Mouse (Mus musculus): ENCODE measurements around the gene Ucn2. TPM values are rescaled to one million over a fixed set of nuclear protein-coding genes. Genes with fewer than 3 reads are reported as not detected.

Gene Ucn2
- polyA plus RNA-seq, 1 experiment from 2014 or later = not detected

DNA sequence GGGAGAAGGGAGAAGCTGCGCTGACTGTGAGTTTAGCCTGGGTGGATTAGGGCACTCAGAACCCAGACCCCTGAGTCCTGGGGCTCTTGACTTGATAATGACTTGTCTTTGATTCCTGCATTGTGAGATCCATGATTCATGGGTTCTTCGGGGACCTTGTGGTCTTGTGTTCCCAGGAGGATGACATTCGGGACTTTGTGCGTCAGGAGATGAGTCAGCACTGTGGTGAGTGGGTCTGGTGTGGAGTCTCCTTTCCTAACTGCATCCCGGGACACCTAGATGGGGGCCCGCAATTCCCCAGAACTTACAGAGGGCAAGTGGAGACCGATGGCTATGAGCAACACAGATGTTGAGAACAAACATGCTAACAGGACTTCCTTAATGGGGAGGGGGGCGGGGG is 3.3 kb upstream of the Ucn2 start:
- Histone ChIP-seq H3K27me3 (ENCODE audit: control insufficient read depth, insufficient read depth, low read length) (no peaks in the 10 kb centered on the region), H3K36me3 (ENCODE audit: control insufficient read depth, insufficient read depth, low read length) (no peaks in the 10 kb centered on the region), H3K4me1 (ENCODE audit: control insufficient read depth in 2 of 2, insufficient read depth in 2 of 2, low read length in 2 of 2) (no peaks in the 10 kb centered on the region), H3K27ac (replicated peaks in 1 of 2; ENCODE audit: control insufficient read depth in 1 of 2, insufficient read depth in 1 of 2, low read depth in 2 of 2, low read length in 2 of 2) (no peak overlapping the region), H3K4me2 (ENCODE audit: low read length) (no peak overlapping the region), H3K4me3 (ENCODE audit: control insufficient read depth in 1 of 2, insufficient read depth in 1 of 2, low read depth in 1 of 2, low read length in 2 of 2) (no peak overlapping the region), H3K9ac (ENCODE audit: low read length) (no peak overlapping the region), H3K9me3 (ENCODE audit: control insufficient read depth, low read length) (no peaks in the 10 kb centered on the region)
- ATAC-seq (ENCODE audit: insufficient number of reproducible peaks, insufficient read depth, low FRiP score, low read depth) = no peak
- WGBS = 77% methylated on average over 8 of the region's 8 CpGs

DNA sequence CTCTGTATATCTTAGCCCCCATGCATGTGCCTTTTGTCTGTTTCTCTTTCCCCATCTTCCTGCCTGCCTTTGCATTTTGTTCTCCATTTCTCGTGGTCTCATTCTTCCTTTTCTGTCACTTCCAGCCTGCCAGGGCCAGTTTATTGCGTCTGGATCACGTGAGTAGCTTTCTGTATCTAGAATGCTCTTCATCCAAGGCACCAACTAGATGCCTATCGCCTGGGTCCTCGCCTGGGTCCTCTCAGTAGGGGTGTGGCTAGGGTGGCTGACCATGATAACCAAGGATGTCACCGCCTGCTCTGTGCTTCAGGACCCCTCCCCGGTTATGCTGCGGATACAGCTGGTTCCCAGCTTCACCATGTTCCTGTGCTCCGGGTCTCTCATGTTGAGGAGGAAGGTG is 2.6 kb upstream of the Ucn2 start:
- no peaks in the 10 kb centered on the region for H3K9me3 ChIP-seq (ENCODE audit: control insufficient read depth, low read length)
- H3K9ac ChIP-seq (ENCODE audit: low read length) = no peak overlapping the region
- no peak overlapping the region for H3K4me2 ChIP-seq (ENCODE audit: low read length)
- ATAC-seq (ENCODE audit: insufficient number of reproducible peaks, insufficient read depth, low FRiP score, low read depth) = no peak
- WGBS = 62% methylated on average over 9 of the region's 9 CpGs
- H3K36me3 ChIP-seq (ENCODE audit: control insufficient read depth, insufficient read depth, low read length) = no peaks in the 10 kb centered on the region
- H3K4me3 ChIP-seq (ENCODE audit: control insufficient read depth in 1 of 2, insufficient read depth in 1 of 2, low read depth in 1 of 2, low read length in 2 of 2) = no peak overlapping the region
- peaks cover 5 to 6% of the 10 kb centered on the region in 2 experiments for H3K4me1 ChIP-seq (ENCODE audit: control insufficient read depth in 2 of 2, insufficient read depth in 2 of 2, low read length in 2 of 2)
- no peak overlapping the region for H3K27ac ChIP-seq (replicated peaks in 1 of 2; ENCODE audit: control insufficient read depth in 1 of 2, insufficient read depth in 1 of 2, low read depth in 2 of 2, low read length in 2 of 2)
- no peaks in the 10 kb centered on the region for H3K27me3 ChIP-seq (ENCODE audit: control insufficient read depth, insufficient read depth, low read length)

DNA sequence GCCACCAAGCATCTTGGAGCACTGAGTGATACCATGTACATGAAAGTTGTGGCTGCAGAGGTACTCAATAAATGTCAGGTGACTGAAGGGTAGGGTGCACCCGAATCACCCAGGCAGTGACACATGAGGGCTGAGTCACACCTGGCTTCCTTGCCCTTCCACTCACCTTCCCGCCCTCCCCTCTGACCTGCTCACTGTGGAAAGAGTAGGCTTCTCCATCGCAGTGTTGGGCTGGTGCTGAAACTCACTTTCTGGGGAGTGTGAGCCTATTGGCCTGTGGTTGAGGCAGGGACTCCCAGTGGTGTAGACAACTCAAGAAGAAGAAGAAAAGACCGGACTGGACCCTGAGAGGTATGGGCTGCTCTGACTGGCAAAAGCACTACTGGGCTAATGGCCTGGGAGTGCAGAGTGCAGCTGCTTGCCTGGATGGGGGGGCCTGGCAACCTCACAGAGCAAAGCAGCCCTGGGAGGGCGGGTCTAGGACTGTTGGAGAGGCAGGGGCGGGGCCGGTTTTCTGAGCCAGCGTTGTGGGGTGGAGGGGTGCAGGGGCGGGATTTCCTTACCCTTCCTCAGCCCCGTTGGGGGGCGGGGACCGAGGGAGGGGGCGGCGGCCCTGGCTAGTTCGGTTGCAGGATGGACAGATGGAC is 2.0 kb downstream of the Ucn2 start:
- 19% methylated on average over 15 of the region's 15 CpGs for WGBS
- Histone ChIP-seq H3K4me3 (ENCODE audit: control insufficient read depth in 1 of 2, insufficient read depth in 1 of 2, low read depth in 1 of 2, low read length in 2 of 2) (peak overlapping the region in 1 of 2 experiments; percentile 16; a peak in 1 of 4 replicates), H3K27me3 (ENCODE audit: control insufficient read depth, insufficient read depth, low read length) (no peaks in the 10 kb centered on the region), H3K27ac (replicated peaks in 1 of 2; ENCODE audit: control insufficient read depth in 1 of 2, insufficient read depth in 1 of 2, low read depth in 2 of 2, low read length in 2 of 2) (no peak overlapping the region), H3K4me1 (ENCODE audit: control insufficient read depth in 2 of 2, insufficient read depth in 2 of 2, low read length in 2 of 2) (peaks cover 33 to 40% of the 10 kb centered on the region in 2 experiments), H3K9ac (ENCODE audit: low read length) (peak overlapping the region; percentile 50; the same call in 1 of the 2 replicates), H3K9me3 (ENCODE audit: control insufficient read depth, low read length) (no peaks in the 10 kb centered on the region), H3K4me2 (ENCODE audit: low read length) (peak overlapping the region; percentile 56), H3K36me3 (ENCODE audit: control insufficient read depth, insufficient read depth, low read length) (no peaks in the 10 kb centered on the region)
- ATAC-seq (ENCODE audit: insufficient number of reproducible peaks, insufficient read depth, low FRiP score, low read depth) = no peak

DNA sequence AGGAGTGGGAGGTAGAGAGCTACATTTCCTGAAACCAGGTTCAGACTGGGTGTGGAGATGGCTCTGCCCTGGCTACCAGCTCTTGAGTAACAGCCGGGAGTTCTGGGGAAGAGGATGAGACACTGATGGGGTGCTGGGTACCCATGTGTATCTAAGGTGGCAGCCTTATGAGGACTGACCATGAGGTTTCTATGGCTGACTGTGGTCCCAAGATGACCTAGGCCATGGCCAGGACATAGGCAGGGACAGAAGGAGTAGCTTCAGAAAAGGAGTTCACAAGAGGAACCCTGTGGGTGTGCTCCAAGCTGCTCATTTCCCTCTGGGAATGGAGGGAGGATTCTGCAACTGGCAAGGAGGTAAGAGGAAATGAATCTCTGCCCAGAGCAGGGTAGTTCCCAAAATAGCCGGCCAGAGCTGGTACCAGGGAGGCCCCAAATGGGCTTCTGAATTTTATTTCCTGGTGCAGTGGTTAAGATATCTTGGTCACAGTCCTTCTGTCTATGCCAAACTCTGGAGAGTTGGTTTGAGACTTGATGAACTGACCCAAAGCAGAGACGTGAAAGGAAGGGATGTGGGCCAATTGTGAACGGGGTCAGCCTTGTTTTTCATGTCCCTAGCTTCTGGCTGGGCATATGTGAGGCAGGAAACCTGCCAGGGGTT is 4.1 kb downstream of the Ucn2 start:
- H3K36me3 ChIP-seq (ENCODE audit: control insufficient read depth, insufficient read depth, low read length) = no peaks in the 10 kb centered on the region
- no peaks in the 10 kb centered on the region for H3K9me3 ChIP-seq (ENCODE audit: control insufficient read depth, low read length)
- H3K27me3 ChIP-seq (ENCODE audit: control insufficient read depth, insufficient read depth, low read length) = no peaks in the 10 kb centered on the region
- no peak for ATAC-seq (ENCODE audit: insufficient number of reproducible peaks, insufficient read depth, low FRiP score, low read depth)
- H3K9ac ChIP-seq (ENCODE audit: low read length) = no peak overlapping the region
- H3K4me2 ChIP-seq (ENCODE audit: low read length) = peak overlapping the region; percentile 11; the same call in 1 of the 2 replicates
- H3K4me1 ChIP-seq (ENCODE audit: control insufficient read depth in 2 of 2, insufficient read depth in 2 of 2, low read length in 2 of 2) = peaks cover 33 to 43% of the 10 kb centered on the region in 2 experiments
- peak overlapping the region; percentile 21 to 86; a peak in 3 of 4 replicates for H3K27ac ChIP-seq (replicated peaks in 1 of 2; ENCODE audit: control insufficient read depth in 1 of 2, insufficient read depth in 1 of 2, low read depth in 2 of 2, low read length in 2 of 2)
- 63% methylated on average over 4 of the region's 4 CpGs for WGBS
- H3K4me3 ChIP-seq (ENCODE audit: control insufficient read depth in 1 of 2, insufficient read depth in 1 of 2, low read depth in 1 of 2, low read length in 2 of 2) = no peak overlapping the region

DNA sequence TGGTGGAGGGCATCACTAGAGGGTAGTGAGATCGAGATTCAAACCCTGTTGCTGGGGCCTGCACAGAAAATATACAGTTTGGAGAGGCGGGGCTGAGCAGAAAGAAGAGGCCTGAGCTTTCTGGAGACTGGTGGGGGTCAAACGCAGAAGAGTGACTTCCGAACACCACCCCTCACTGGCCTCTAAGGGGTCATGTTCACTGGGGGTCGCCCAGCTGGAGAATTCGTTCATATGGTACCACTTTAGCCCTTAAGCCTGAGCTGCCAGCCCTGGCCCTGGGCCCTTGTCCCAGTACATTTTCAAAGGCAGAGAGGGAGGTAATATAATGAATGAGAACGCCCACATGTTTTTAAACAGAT is 4.6 kb downstream of the Ucn2 start:
- no peaks in the 10 kb centered on the region for H3K9me3 ChIP-seq (ENCODE audit: control insufficient read depth, low read length)
- no peak for ATAC-seq (ENCODE audit: insufficient number of reproducible peaks, insufficient read depth, low FRiP score, low read depth)
- H3K9ac ChIP-seq (ENCODE audit: low read length) = no peak overlapping the region
- no peaks in the 10 kb centered on the region for H3K36me3 ChIP-seq (ENCODE audit: control insufficient read depth, insufficient read depth, low read length)
- WGBS = 87% methylated on average over 7 of the region's 7 CpGs
- no peak overlapping the region for H3K4me2 ChIP-seq (ENCODE audit: low read length)
- H3K27ac ChIP-seq (replicated peaks in 1 of 2; ENCODE audit: control insufficient read depth in 1 of 2, insufficient read depth in 1 of 2, low read depth in 2 of 2, low read length in 2 of 2) = peak overlapping the region; percentile 16 to 86; a peak in 3 of 4 replicates
- peaks cover 33 to 43% of the 10 kb centered on the region in 2 experiments for H3K4me1 ChIP-seq (ENCODE audit: control insufficient read depth in 2 of 2, insufficient read depth in 2 of 2, low read length in 2 of 2)
- no peaks in the 10 kb centered on the region for H3K27me3 ChIP-seq (ENCODE audit: control insufficient read depth, insufficient read depth, low read length)
- H3K4me3 ChIP-seq (ENCODE audit: control insufficient read depth in 1 of 2, insufficient read depth in 1 of 2, low read depth in 1 of 2, low read length in 2 of 2) = no peak overlapping the region

DNA sequence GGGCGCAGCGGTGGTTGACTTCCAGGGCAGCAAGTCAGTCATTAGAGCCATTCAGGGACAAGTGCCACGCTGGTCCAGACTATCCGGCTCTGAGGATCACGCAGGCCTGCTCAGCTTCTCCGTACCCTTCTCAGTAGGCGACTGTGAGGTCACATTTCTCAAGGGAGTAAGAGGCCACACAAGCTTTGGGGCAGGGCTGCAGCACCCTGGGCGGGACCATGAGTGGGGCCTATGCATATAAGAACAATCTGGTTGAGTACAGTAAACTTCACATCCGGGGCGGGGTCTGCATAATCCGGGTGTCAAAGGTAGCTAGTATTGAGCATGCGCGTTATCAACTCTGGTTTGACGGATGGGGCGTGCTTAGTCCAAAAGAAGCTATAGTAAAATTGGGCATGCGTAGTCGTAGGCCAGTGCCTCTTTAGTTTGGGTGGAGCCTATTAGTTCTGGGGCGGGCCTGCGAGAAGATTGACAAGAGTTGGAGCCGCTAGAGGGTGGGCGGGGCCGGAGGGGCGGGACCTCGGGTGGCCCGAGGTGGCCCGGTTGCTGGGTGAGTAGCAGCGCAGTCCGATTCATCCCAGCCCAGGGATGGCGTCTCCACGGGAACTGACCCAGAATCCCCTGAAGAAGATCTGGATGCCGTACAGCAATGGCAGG is 5.7 kb downstream of the Ucn2 start, which contains the start of gene Pfkfb4:
Pfkfb4 (plus strand) TSS at position 351 of the 657 bp plus-strand sequence.
- peaks cover 33 to 43% of the 10 kb centered on the region in 2 experiments for H3K4me1 ChIP-seq (ENCODE audit: control insufficient read depth in 2 of 2, insufficient read depth in 2 of 2, low read length in 2 of 2)
- ATAC-seq (ENCODE audit: insufficient number of reproducible peaks, insufficient read depth, low FRiP score, low read depth) = peak; percentile 92
- no peaks in the 10 kb centered on the region for H3K36me3 ChIP-seq (ENCODE audit: control insufficient read depth, insufficient read depth, low read length)
- H3K4me2 ChIP-seq (ENCODE audit: low read length) = peak within 1 kb of the TSS; percentile 88
- WGBS = under 1% methylated on average over 31 of the region's 31 CpGs
- H3K9me3 ChIP-seq (ENCODE audit: control insufficient read depth, low read length) = no peaks in the 10 kb centered on the region
- peak within 1 kb of the TSS; percentile 52 to 71 for H3K4me3 ChIP-seq (ENCODE audit: control insufficient read depth in 1 of 2, insufficient read depth in 1 of 2, low read depth in 1 of 2, low read length in 2 of 2)
- H3K9ac ChIP-seq (ENCODE audit: low read length) = peak within 1 kb of the TSS; percentile 72
- no peaks in the 10 kb centered on the region for H3K27me3 ChIP-seq (ENCODE audit: control insufficient read depth, insufficient read depth, low read length)
- peak within 1 kb of the TSS; percentile 86 to 88 for H3K27ac ChIP-seq (replicated peaks in 1 of 2; ENCODE audit: control insufficient read depth in 1 of 2, insufficient read depth in 1 of 2, low read depth in 2 of 2, low read length in 2 of 2)

DNA sequence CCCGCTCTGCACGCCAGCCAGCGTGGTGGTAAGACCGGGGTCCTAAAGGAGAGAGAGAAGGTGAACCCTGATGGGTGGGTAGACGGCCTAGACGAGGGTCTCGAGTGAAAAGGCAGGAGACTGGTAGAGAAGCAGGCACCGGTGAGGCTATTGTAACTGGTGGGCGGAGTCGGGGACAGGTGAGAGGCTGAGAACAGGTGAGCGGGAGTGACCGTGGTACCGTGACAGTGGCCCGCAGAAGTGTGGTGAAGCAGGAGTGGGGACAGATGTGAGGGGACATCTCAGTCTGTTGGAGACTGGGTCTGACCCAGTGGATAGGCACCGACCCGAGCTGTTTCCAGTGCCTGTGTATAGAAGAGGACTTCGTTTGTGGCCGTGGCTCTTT is 6.3 kb downstream of the Ucn2 start:
- peaks cover 33 to 43% of the 10 kb centered on the region in 2 experiments for H3K4me1 ChIP-seq (ENCODE audit: control insufficient read depth in 2 of 2, insufficient read depth in 2 of 2, low read length in 2 of 2)

More for the DNA sequence above, 6.3 kb downstream of the Ucn2 start:
- peak overlapping the region; percentile 88 for H3K4me2 ChIP-seq (ENCODE audit: low read length)
- H3K9ac ChIP-seq (ENCODE audit: low read length) = peak overlapping the region; percentile 70
- H3K27me3 ChIP-seq (ENCODE audit: control insufficient read depth, insufficient read depth, low read length) = no peaks in the 10 kb centered on the region
- ATAC-seq (ENCODE audit: insufficient number of reproducible peaks, insufficient read depth, low FRiP score, low read depth) = no peak
- H3K27ac ChIP-seq (replicated peaks in 1 of 2; ENCODE audit: control insufficient read depth in 1 of 2, insufficient read depth in 1 of 2, low read depth in 2 of 2, low read length in 2 of 2) = no peak overlapping the region
- H3K36me3 ChIP-seq (ENCODE audit: control insufficient read depth, insufficient read depth, low read length) = no peaks in the 10 kb centered on the region
- peak overlapping the region; percentile 52 to 71 for H3K4me3 ChIP-seq (ENCODE audit: control insufficient read depth in 1 of 2, insufficient read depth in 1 of 2, low read depth in 1 of 2, low read length in 2 of 2)
- no peaks in the 10 kb centered on the region for H3K9me3 ChIP-seq (ENCODE audit: control insufficient read depth, low read length)
- 13% methylated on average over 18 of the region's 18 CpGs for WGBS
